Mouse (Mus musculus) R1 (cell line): ENCODE results near the gene Gjb2.

Experiments used
- DNase-seq: peaks from one replicate; pipeline ENCODE4 v3.0.0-alpha.2; 2018; ENCODE audit warnings: low read depth, low spot score

Gjb2 gene

DNA sequence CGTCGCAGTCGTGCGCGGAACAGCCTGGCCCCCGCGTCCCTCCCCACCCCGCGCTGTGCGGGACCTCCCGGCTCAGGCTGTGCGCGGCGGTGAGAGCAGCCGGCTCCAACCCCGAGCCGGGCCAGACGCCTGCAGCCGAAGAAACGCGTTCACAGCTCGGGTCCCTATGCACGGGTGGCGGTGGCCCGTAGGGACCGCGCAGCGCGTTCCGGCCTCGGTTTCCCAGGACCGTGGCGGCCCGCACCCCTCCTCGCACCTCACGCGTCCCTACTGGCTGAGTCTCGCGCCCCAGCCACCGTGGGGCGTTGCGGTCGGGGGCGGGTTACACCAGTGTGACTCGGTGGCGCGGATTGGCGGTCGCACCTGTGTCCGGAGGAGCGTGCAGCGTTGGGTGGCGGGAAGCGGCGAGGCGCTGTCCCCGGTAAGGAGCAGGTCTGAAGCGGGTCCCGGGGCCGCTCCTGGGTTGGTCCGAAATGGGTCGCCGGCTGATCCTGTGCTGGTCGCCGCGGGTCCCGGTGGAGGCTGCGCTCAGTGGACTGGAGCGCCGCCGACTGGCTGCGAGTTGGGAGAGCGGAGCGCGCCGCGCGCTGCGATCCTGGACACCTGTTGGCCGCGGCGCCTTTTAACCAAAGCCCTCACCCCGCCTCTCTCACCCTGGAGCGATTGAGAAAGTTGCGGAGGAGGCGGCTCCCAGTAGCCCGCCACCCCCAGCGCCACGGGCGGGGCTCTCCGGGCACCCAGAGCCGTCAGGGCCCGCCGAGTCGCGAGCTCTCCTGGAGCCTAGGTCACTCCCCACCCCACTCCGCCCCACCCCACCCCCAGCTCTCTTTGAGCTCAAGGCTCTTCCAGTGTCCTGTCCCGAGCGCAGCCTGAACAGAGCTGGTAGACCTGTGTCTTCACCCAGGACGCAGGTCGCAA, at the start of gene Gjb2:
Gene Gjb2, minus strand, starts transcription at position 597 of the 918 bp plus-strand sequence.
- DNase-seq = peak; percentile 63

GRCm38 (mm10) chr14:57145741-57146140, 41.2 kb upstream of the Gjb2 start:
- DNase-seq = no peak

GRCm38 (mm10) chr14:57135265-57135664, 30.8 kb upstream of the Gjb2 start:
- no peak for DNase-seq

DNA sequence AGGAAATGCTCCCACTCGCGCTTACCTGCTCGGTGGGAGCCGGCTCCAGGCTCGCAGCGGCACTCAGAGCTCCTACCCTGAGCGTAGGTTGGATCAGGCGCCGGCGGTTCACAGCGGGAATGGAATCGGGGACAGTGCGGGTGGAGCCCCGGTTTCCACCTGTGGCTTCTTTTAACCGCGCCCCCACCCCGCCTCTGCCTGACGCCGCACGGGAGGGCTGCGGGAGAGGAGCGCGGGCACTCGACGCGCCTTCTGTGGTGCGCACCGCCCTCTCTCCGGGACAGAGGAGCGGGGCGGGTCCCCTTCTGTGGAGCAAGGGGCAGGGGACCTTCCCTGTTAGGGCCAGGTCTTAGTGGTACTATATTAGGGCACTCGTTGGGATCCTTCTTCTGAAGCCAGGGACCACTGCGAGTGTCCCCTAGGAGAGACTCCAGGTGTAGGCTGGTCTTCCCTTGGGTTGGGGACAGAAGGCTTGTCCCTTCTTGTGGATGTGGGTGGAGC, 28.7 kb upstream of the Gjb2 start, which contains the start of gene Gjb6:
Gene Gjb6, minus strand, starts transcription at position 451 of the 501 bp plus-strand sequence.
- peak; percentile 8 for DNase-seq

GRCm38 (mm10) chr14:57127383-57127782, 22.9 kb upstream of the Gjb2 start:
- no peak for DNase-seq

DNA sequence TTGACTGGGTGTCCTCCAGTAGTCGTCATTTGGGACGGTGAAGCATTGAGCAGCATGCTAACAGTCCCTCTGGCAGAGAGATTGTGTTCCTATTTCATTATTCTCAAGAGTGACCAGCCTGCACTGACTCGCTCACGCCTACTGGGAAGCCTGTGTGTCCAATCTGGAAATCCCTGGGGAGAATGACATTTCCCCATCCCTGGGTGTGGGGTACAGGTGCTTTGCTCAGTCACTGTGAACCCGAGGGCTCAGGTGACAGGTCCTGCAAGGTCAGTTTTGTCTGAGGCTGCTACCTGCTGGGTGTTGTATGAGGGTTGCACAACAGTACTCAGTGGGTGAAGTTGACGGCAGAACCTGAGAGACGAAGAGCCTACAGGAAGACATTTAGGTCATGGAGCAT, 17.8 kb upstream of the Gjb2 start:
- DNase-seq = no peak

- peak; percentile 55 for DNase-seq
These were observed 11.5 kb upstream of the Gjb2 start, which contains the start of gene Gm4491 for GRCm38 (mm10) chr14:57115823-57116544. TSS of gene Gm4491 (minus strand) at chr14:57115883.

- DNase-seq = peak; percentile 57
These were observed 4.7 kb upstream of the Gjb2 start for GRCm38 (mm10) chr14:57109194-57109593.

DNA sequence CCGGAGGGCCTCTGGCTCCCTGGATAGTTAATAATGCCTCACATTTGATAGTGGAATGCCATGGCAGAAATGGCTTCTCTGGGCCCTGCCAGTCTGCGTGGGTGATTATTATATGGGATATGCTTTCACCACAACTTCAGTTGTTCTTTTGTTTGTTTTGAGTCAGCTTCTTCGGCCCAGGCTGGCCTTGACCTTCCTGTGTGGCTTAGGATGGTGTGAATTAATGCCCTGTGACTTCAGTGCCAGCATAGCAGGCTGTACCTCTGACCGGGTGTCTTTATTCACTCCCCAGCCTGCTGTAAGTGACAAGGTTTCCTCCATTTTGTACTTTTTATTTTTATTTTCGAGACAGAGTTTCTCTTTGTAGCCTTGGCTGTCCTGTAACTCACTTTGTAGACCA, 3.4 kb upstream of the Gjb2 start:
- no peak for DNase-seq

GRCm38 (mm10) chr14:57107091-57107490, 2.6 kb upstream of the Gjb2 start:
- DNase-seq = no peak

GRCm38 (mm10) chr14:57105721-57106120, 1.2 kb upstream of the Gjb2 start:
- DNase-seq = no peak

DNA sequence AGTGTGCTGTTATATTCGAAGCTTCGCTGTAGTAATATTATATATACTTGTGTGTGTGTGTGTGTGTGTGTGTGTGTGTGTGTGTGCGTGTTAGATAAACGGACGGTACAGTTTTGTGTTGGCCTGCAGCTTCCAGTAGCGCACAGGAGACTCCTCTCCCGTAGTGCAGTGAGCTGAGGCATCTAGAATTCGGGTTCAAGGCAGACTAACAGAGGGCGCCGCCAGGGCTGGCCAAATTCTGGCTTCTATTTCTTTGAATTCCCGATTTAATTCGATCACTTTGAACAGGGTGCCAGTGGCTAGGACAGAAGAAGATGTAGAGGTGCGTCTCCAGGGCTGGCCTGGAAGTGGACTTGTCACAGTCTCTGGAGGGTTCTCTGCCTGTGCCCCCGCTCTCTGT, 609 bp upstream of the Gjb2 start:
- DNase-seq = no peak

DNA sequence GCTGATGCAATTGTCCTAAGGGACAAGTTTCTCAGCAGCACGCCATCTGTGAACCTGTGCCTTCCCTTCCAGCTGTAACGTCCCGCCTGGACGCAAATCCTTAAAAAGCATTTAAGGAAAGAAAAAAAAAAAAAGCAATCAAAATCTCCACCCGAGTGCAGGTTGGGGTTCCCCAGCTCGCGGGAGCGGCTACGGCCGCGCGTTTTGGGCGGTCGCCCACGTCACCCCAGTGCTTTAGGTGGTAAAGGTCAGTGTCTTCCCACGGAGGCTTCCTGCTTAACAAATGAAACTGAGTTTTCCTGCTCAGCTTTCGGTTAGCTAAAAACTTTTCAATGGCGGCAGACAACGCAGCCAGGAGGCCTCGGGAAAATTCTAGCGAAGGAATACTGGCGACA, 794 bp downstream of the Gjb2 start:
- peak; percentile 33 for DNase-seq

DNA sequence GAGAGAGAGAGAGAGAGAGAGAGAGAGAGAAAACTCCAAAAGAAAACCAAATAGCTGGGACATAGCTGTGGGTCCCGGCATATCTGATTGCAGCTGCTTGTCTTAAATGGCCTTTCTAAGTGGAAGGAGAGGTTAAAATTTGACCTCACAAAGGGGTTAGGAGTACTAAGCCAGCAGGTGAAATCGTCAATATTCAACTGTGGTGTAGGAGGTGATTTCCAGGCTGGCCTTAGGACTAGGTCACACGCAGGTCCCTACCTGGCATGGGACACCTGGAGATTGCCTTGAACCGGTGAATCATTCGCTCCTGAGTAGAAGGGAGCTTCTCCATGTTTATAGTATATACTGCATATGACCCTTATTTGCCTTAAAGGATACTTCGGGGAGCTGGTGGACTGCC, 1.4 kb downstream of the Gjb2 start:
- DNase-seq = no peak

- DNase-seq = no peak
These were observed 2.9 kb downstream of the Gjb2 start for GRCm38 (mm10) chr14:57101623-57102022.

GRCm38 (mm10) chr14:57095855-57096254, 8.6 kb downstream of the Gjb2 start:
- DNase-seq = no peak

DNA sequence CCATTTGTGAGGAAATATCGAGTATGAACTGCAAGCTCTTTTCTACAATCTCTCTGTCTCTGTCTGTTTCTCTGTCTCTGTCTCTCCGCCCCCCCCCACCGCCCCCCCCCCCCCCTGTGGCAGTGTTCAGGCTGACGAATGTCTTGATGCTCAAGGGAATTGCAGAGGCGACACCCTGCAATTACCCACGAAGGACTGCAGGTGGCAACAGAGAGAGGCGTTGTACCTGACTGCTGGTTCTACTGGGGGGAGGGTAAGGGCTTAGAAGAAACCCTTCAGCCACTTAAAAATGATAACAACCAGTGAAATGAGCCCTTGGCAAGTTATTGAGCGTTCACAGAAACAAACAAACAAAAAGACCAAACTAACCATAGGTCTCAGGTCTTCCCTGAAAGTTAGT, 11.5 kb downstream of the Gjb2 start:
- peak; percentile 84 for DNase-seq

- no peak for DNase-seq
These were observed 14.5 kb downstream of the Gjb2 start for GRCm38 (mm10) chr14:57090001-57090400.

DNA sequence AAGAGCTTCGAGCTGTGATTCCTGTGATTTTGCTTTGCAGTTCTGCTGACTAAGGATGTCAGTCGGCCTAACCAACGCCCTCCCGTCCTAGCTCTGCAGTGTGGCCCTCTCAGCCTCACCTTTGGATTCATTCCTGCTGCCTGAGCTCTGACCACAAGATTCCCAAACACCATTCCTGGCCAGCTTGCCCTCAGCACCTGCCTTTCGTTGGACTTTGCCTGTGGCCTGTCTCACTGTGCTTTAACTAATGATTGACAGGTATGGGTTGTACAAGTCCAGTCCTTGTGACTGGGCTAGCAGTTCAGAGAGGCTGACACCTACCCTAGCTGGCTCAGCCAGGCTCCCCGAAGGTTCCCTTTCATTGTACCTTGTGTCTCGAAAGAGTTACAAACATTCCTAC, 15.4 kb downstream of the Gjb2 start:
- DNase-seq = no peak

- DNase-seq = no peak
These were observed 20.3 kb downstream of the Gjb2 start for GRCm38 (mm10) chr14:57084180-57084668.

- DNase-seq = peak; percentile 67
These were observed 21.6 kb downstream of the Gjb2 start for GRCm38 (mm10) chr14:57082863-57083262.

GRCm38 (mm10) chr14:57075537-57075936, 29.0 kb downstream of the Gjb2 start:
- no peak for DNase-seq
